Mouse (Mus musculus): ENCODE data around the gene Ptbp3. TPM values are rescaled to one million over a fixed set of nuclear protein-coding genes. Genes with fewer than 3 reads are reported as not detected.
A peak's percentile ranks its signal among the peaks of the same experiment; 100 is the strongest.

The Ptbp3 gene
- polyA plus RNA-seq, 1 experiment from 2014 or later = 42.9 TPM

DNA sequence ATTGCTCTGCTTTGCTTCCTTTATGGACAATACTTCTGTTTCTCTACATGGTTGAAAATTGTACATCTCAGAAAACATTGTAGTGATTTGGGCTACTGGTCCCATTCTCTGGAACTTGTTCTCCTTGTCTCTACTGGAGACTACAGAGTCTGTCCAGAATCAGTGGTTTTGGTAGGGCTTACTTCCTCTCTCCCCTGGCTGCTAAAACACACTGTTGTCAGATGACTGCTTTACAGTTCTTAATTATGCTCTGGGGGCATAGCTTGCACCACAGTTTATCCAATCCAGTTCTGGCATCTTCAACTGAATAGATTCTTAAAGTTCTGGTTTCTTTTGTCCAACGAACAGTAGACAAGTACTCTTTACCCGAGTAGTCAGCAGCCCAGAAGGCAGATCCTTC lies 83.7 kb downstream of the Ptbp3 start:
- no peak overlapping the region for H3K9ac ChIP-seq
- 46% methylated on average over 2 of the region's 2 CpGs for WGBS
- H3K4me2 ChIP-seq (replicated peaks) = no peak overlapping the region
- no peak for ATAC-seq (ENCODE audit: insufficient number of reproducible peaks, low FRiP score, low TSS enrichment, low read depth)
- no peak overlapping the region for H3K4me3 ChIP-seq (replicated peaks)
- H3K9me3 ChIP-seq (replicated peaks) = no peaks in the 10 kb centered on the region
- H3K27ac ChIP-seq (replicated peaks) = no peak overlapping the region
- no peaks in the 10 kb centered on the region for H3K36me3 ChIP-seq
- H3K4me1 ChIP-seq = no peaks in the 10 kb centered on the region; the same call in 1 of the 2 replicates
- no peaks in the 10 kb centered on the region for H3K27me3 ChIP-seq

GRCm38 (mm10) chr4:59464661-59465060 lies 84.5 kb downstream of the Ptbp3 start:
- ATAC-seq (ENCODE audit: insufficient number of reproducible peaks, low FRiP score, low TSS enrichment, low read depth) = no peak
- Histone ChIP-seq H3K4me3 (replicated peaks) (no peak overlapping the region), H3K27ac (replicated peaks) (no peak overlapping the region), H3K9me3 (replicated peaks) (no peaks in the 10 kb centered on the region), H3K9ac (no peak overlapping the region), H3K36me3 (no peaks in the 10 kb centered on the region), H3K27me3 (no peaks in the 10 kb centered on the region), H3K4me1 (peaks cover under 1% of the 10 kb centered on the region; the same call in 1 of the 2 replicates), H3K4me2 (replicated peaks) (no peak overlapping the region)
- 76% methylated on average over 6 of the region's 6 CpGs for WGBS

- Histone ChIP-seq H3K27me3 (no peaks in the 10 kb centered on the region), H3K27ac (replicated peaks) (no peak overlapping the region), H3K4me2 (replicated peaks) (no peak overlapping the region), H3K36me3 (no peaks in the 10 kb centered on the region), H3K9ac (no peak overlapping the region), H3K4me1 (peaks cover 9% of the 10 kb centered on the region), H3K4me3 (replicated peaks) (no peak overlapping the region), H3K9me3 (replicated peaks) (no peaks in the 10 kb centered on the region)
- ATAC-seq (ENCODE audit: insufficient number of reproducible peaks, low FRiP score, low TSS enrichment, low read depth) = no peak
- WGBS = 78% methylated on average over 6 of the region's 6 CpGs
Observed at GRCm38 (mm10) chr4:59462494-59462893, 86.7 kb downstream of the Ptbp3 start.

DNA sequence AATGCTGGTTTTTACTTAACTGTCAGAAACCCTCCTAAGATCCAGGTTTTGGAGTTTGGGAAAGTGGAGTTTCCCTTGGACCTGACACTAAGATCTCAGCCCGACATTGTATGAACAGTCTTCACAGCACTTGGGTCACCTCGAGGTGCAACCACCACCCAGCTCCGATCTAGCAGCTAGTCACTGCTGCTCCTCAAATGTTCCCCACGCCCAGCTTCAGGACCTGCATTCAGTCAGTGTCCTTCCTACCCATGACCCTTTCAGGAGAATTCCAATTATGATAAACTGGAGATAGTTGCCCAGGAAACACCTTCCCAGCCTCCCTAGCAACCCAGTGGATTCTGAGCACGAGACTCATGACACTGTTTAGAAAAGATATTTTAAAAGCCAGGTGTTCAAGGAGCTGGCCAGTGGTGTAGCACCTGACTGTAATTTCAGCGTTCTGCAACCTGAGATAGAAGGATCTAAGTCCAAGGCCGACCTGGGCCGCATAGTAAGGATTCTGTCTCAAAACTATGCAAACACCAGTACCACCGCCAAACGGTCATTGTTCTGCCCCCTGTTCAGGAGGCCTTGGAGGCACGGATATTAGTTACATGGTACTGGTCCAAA lies 87.9 kb downstream of the Ptbp3 start:
- ATAC-seq (ENCODE audit: insufficient number of reproducible peaks, low FRiP score, low TSS enrichment, low read depth) = no peak
- no peaks in the 10 kb centered on the region for H3K9me3 ChIP-seq (replicated peaks)

GRCm38 (mm10) chr4:59459216-59459955 lies 89.8 kb downstream of the Ptbp3 start:
- 65% methylated on average over 13 of the region's 13 CpGs for WGBS
- Histone ChIP-seq H3K27ac (replicated peaks) (peak overlapping the region; percentile 63; the same call in 1 of the 2 replicates), H3K9ac (no peak overlapping the region), H3K4me3 (replicated peaks) (no peak overlapping the region), H3K4me1 (peaks cover 9% of the 10 kb centered on the region), H3K9me3 (replicated peaks) (no peaks in the 10 kb centered on the region), H3K4me2 (replicated peaks) (no peak overlapping the region), H3K36me3 (no peaks in the 10 kb centered on the region), H3K27me3 (no peaks in the 10 kb centered on the region)
- ATAC-seq (ENCODE audit: insufficient number of reproducible peaks, low FRiP score, low TSS enrichment, low read depth) = no peak

More for the DNA sequence above, 87.9 kb downstream of the Ptbp3 start:
- peaks cover 9% of the 10 kb centered on the region for H3K4me1 ChIP-seq
- no peak overlapping the region for H3K4me3 ChIP-seq (replicated peaks)
- no peaks in the 10 kb centered on the region for H3K27me3 ChIP-seq
- no peak overlapping the region for H3K27ac ChIP-seq (replicated peaks)
- no peak overlapping the region for H3K4me2 ChIP-seq (replicated peaks)
- H3K9ac ChIP-seq = no peak overlapping the region
- H3K36me3 ChIP-seq = no peaks in the 10 kb centered on the region
- WGBS = 81% methylated on average over 11 of the region's 11 CpGs

GRCm38 (mm10) chr4:59457941-59458340 lies 91.2 kb downstream of the Ptbp3 start:
- no peak overlapping the region for H3K4me2 ChIP-seq (replicated peaks)
- H3K9me3 ChIP-seq (replicated peaks) = no peaks in the 10 kb centered on the region
- no peaks in the 10 kb centered on the region for H3K36me3 ChIP-seq
- no peak; the same call in 1 of the 2 replicates for ATAC-seq (ENCODE audit: insufficient number of reproducible peaks, low FRiP score, low TSS enrichment, low read depth)
- no peak overlapping the region for H3K27ac ChIP-seq (replicated peaks)
- H3K9ac ChIP-seq = no peak overlapping the region
- 23% methylated on average over 9 of the region's 9 CpGs for WGBS
- H3K27me3 ChIP-seq = no peaks in the 10 kb centered on the region
- H3K4me3 ChIP-seq (replicated peaks) = no peak overlapping the region
- H3K4me1 ChIP-seq = peaks cover 11% of the 10 kb centered on the region

DNA sequence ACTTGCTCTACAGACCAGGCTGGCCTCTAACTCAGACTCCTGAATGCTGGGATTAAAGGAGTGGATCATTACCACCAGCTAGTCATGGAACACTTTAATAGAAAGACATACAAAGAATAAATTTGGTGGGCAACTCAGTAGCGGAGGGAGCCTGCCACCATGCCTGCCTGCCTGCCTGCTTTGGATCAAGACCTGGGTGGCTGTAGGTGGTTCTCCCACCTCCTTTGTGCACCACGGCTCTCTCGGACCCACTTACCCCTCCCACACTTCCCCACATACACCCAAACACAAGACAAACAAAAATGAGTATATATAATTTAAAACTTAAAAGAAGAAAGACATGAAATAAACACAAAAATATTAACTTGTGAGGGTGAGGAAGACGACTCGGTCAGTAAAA lies 92.1 kb downstream of the Ptbp3 start:
- Histone ChIP-seq H3K27me3 (no peaks in the 10 kb centered on the region), H3K36me3 (no peaks in the 10 kb centered on the region), H3K9me3 (replicated peaks) (no peaks in the 10 kb centered on the region), H3K27ac (replicated peaks) (no peak overlapping the region), H3K4me2 (replicated peaks) (no peak overlapping the region), H3K9ac (no peak overlapping the region), H3K4me1 (peaks cover 11% of the 10 kb centered on the region), H3K4me3 (replicated peaks) (no peak overlapping the region)
- WGBS = 81% methylated on average over 5 of the region's 5 CpGs
- no peak for ATAC-seq (ENCODE audit: insufficient number of reproducible peaks, low FRiP score, low TSS enrichment, low read depth)

DNA sequence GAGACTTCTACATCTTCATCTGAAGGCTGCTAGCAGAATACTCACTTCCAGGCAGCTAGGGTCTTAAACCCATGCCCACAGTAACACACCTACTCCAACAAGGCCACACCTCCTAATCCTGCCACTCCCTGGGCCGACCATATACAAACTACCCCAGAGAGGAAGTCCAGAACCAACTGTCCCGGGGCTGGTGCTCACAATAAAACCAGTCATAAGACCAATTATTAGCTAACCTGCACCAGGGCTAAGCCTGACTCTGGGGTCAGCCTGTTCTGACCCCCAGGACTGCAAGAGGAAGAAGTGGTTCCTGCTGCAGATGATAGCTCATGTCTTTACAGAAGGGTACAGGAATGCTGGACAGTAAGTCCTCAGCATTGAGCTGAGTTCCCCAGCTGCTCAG lies 93.7 kb downstream of the Ptbp3 start:
- H3K27me3 ChIP-seq = no peaks in the 10 kb centered on the region
- H3K4me1 ChIP-seq = peaks cover 11% of the 10 kb centered on the region
- no peak overlapping the region for H3K9ac ChIP-seq
- 46% methylated on average over 2 of the region's 2 CpGs for WGBS
- no peaks in the 10 kb centered on the region for H3K9me3 ChIP-seq (replicated peaks)
- no peaks in the 10 kb centered on the region for H3K36me3 ChIP-seq
- ATAC-seq (ENCODE audit: insufficient number of reproducible peaks, low FRiP score, low TSS enrichment, low read depth) = no peak
- H3K4me2 ChIP-seq (replicated peaks) = no peak overlapping the region
- no peak overlapping the region for H3K27ac ChIP-seq (replicated peaks)
- no peak overlapping the region for H3K4me3 ChIP-seq (replicated peaks)

DNA sequence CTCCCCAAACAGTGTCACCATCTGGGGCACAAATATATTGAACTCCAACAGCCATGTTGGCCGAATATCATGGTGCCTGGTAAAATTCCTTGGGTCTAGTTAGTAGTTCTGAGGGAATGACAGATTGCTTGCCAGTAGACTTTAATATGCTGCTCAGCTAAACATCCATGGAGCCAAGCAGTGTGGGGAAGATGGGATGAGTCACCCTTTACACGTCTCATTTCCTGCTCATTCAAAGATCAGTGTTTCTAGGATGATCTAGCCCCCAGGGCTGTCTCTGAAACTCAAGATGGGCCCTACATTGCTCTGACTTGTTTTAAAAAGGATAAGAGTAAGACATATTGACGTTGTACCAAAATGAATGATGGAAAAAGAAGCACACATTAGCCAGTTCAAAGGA lies 95.1 kb downstream of the Ptbp3 start:
- Histone ChIP-seq H3K9ac (no peak overlapping the region), H3K36me3 (no peaks in the 10 kb centered on the region), H3K9me3 (replicated peaks) (no peaks in the 10 kb centered on the region), H3K4me2 (replicated peaks) (no peak overlapping the region), H3K4me1 (peaks cover 7% of the 10 kb centered on the region), H3K4me3 (replicated peaks) (no peak overlapping the region), H3K27ac (replicated peaks) (0 out of 2 replicates have a peak overlapping the region, but pooled peaks have one; percentile 0), H3K27me3 (no peaks in the 10 kb centered on the region)
- 41% methylated on average over 3 of the region's 3 CpGs for WGBS
- no peak for ATAC-seq (ENCODE audit: insufficient number of reproducible peaks, low FRiP score, low TSS enrichment, low read depth)

DNA sequence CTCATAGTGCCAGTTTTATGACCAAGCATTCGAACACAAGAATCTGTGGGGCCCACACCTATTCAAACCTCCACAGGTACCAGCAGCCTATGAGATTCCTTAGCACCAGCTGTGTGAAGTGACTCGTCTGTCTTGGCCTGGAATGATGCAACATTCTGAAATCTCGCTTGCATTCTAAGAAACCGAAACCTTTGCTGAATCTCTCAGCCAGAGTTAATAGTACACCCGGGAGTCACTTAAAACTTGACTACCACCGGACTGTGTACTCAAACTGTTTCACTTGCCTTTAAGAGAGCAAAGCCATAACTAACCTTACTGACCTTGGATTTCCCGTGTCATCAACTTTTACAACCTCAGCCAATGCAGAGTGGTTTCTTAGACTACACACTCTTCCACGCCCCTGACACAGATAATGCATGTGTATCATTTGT lies 96.6 kb downstream of the Ptbp3 start:
- 0 out of 2 replicates have a peak, but pooled peaks cover 3% of the 10 kb centered on the region for H3K4me1 ChIP-seq
- ATAC-seq (ENCODE audit: insufficient number of reproducible peaks, low FRiP score, low TSS enrichment, low read depth) = no peak
- H3K36me3 ChIP-seq = no peaks in the 10 kb centered on the region

GRCm38 (mm10) chr4:59450906-59451305 lies 98.3 kb downstream of the Ptbp3 start:
- Histone ChIP-seq H3K27me3 (no peaks in the 10 kb centered on the region), H3K9ac (no peak overlapping the region), H3K27ac (replicated peaks) (no peak overlapping the region), H3K9me3 (replicated peaks) (no peaks in the 10 kb centered on the region), H3K4me1 (0 out of 2 replicates have a peak, but pooled peaks cover 3% of the 10 kb centered on the region), H3K4me2 (replicated peaks) (no peak overlapping the region), H3K4me3 (replicated peaks) (no peak overlapping the region), H3K36me3 (no peaks in the 10 kb centered on the region)
- 87% methylated on average over 3 of the region's 3 CpGs for WGBS
- no peak for ATAC-seq (ENCODE audit: insufficient number of reproducible peaks, low FRiP score, low TSS enrichment, low read depth)

More for the DNA sequence above, 96.6 kb downstream of the Ptbp3 start:
- 75% methylated on average over 8 of the region's 8 CpGs for WGBS
- H3K4me2 ChIP-seq (replicated peaks) = no peak overlapping the region
- no peaks in the 10 kb centered on the region for H3K27me3 ChIP-seq
- H3K27ac ChIP-seq (replicated peaks) = no peak overlapping the region
- H3K9me3 ChIP-seq (replicated peaks) = no peaks in the 10 kb centered on the region
- no peak overlapping the region for H3K4me3 ChIP-seq (replicated peaks)
- H3K9ac ChIP-seq = no peak overlapping the region
